Mouse (Mus musculus) liver, embryonic 15.5 days (tissue): Measurements from ENCODE around the gene Kcnk10. TPM values are rescaled to one million over a fixed set of nuclear protein-coding genes. Genes with fewer than 3 reads are reported as not detected.
A peak's percentile ranks its signal among the peaks of the same experiment; 100 is the strongest.

Source experiments
- ATAC-seq: fragments of 200-750 bp; cut with Nextera tagmentation; 2 replicates; pipeline ENCODE4 v1.8.0; 2017; ENCODE audit warnings: moderate number of reproducible peaks, mild to moderate bottlenecking, moderate library complexity; ENCODE audit not compliant: insufficient read depth
- H3K27ac ChIP-seq: fragments of 300-500 bp; sonication (generic); replicated peaks from 2 replicates; pipeline ENCODE4 v1.5.1; 2015; ENCODE audit warnings: mild to moderate bottlenecking, inconsistent platforms
- H3K27me3 ChIP-seq: fragments of 300-500 bp; sonication (generic); 2 replicates; pipeline ENCODE4 v1.6.1; 2015; ENCODE audit warnings: mild to moderate bottlenecking, inconsistent platforms
- H3K36me3 ChIP-seq: fragments of 300-500 bp; sonication (generic); replicated peaks from 2 replicates; pipeline ENCODE4 v1.6.1; 2015; ENCODE audit warnings: moderate library complexity, mild to moderate bottlenecking, inconsistent platforms
- H3K4me1 ChIP-seq: fragments of 300-500 bp; sonication (generic); replicated peaks from 2 replicates; pipeline ENCODE4 v1.6.1; 2015; ENCODE audit warnings: inconsistent platforms
- H3K4me2 ChIP-seq: fragments of 300-500 bp; sonication (generic); 2 replicates; pipeline ENCODE4 v1.6.1; 2015; ENCODE audit warnings: moderate library complexity, mild to moderate bottlenecking, inconsistent platforms
- H3K4me3 ChIP-seq: fragments of 300-500 bp; sonication (generic); replicated peaks from 2 replicates; pipeline ENCODE4 v1.5.1; 2015; ENCODE audit warnings: mild to moderate bottlenecking, inconsistent platforms
- H3K9ac ChIP-seq: fragments of 300-500 bp; sonication (generic); 2 replicates; pipeline ENCODE4 v1.6.1; 2015; ENCODE audit warnings: moderate library complexity, mild to moderate bottlenecking, inconsistent platforms
- H3K9me3 ChIP-seq: fragments of 300-500 bp; sonication (generic); replicated peaks from 2 replicates; pipeline ENCODE4 v1.6.1; 2016; ENCODE audit warnings: inconsistent platforms
- WGBS: fragments of 180-500 bp; shearing (Covaris S2); methylation state at CpG from one replicate; pipeline ENCODE4 v1.1.7; 2015; ENCODE audit warnings: mixed read lengths; ENCODE audit not compliant: insufficient replicate concordance; 5-methylcytosine and 5-hydroxymethylcytosine counted together
- polyA plus RNA-seq: library from polyadenylated mRNA; unstranded; fragments of >200 nt; fragmentation: Nextera tagmentation; extraction: Ambion mirVana; gene quantifications from 2 replicates; pipeline ENCODE4 v1.2.1, GENCODE M21; 2015

Gene Kcnk10
- polyA plus RNA-seq, 1 experiment from 2014 or later: 0.05 TPM

DNA sequence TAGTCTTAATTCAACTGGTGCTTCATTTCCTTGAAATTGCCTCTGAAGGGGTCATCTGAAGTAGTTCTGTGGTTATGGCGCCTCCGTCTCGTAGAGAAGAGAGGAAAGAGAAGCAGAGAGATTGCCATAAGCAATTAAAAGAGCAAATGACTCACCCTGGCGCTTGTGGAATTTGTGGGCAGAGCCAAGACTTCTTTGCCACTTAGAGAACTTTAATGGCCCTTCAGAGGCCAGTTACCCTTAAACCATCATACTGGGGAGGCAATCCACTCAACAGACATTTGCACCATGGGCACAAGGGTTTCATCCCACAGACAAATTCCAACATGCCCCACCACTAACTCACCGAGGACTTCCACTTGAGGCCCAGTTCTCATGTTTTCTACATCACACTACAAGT lies 41.4 kb downstream of the Kcnk10 start:
- no peaks in the 10 kb centered on the region for H3K9me3 ChIP-seq
- H3K27ac ChIP-seq: no peak overlapping the region
- H3K4me1 ChIP-seq: no peaks in the 10 kb centered on the region
- no peak overlapping the region for H3K4me2 ChIP-seq
- H3K4me3 ChIP-seq: no peak overlapping the region
- H3K9ac ChIP-seq: no peak overlapping the region
- no peak for ATAC-seq
- 59% methylated on average over 5 of the region's 5 CpGs for WGBS
- no peaks in the 10 kb centered on the region for H3K36me3 ChIP-seq
- H3K27me3 ChIP-seq: no peaks in the 10 kb centered on the region

DNA sequence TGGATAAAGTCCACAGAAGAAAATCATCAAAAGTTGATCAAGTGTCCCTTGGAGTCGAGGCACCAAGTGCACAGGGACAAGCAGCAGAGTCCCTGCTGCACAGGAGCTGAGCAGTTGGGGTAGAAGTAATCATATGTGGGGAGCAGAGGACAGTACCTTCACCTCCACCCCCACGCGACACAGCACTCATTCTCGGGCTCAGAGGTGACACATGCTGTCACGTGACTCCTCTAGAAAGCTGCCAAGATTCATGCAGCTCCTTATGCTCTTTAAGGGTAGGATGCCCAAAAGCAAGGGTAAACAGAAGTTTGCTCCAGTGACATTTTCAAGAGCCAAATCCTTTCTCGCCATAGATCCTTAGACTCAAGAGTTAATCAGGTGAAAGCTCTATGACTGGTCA lies 42.1 kb downstream of the Kcnk10 start:
- H3K9ac ChIP-seq: no peak overlapping the region
- no peaks in the 10 kb centered on the region for H3K36me3 ChIP-seq
- no peak overlapping the region for H3K4me3 ChIP-seq
- H3K9me3 ChIP-seq: no peaks in the 10 kb centered on the region
- H3K27ac ChIP-seq: no peak overlapping the region
- H3K27me3 ChIP-seq: no peaks in the 10 kb centered on the region
- ATAC-seq: no peak
- H3K4me1 ChIP-seq: no peaks in the 10 kb centered on the region
- H3K4me2 ChIP-seq: no peak overlapping the region
- 66% methylated on average over 6 of the region's 6 CpGs for WGBS

DNA sequence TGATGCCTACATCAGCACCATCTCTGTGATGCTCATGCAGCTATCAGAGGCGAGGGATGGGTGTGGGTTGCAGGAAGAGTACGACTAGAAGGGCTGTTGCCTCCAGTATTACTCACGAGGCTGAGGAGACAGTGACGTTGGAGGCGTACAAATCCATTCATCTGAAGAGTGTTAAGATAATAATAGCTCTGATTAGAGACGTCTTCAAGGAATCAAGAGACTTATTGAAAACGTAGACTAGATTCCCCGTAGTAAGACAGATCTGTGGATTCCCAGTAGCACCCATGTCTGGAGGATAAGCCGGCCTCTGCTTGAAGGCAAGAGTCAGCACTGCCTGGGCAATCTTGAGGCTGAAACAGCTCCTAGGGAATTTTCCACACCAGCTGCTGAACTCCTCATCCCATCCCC lies 42.6 kb downstream of the Kcnk10 start:
- H3K4me1 ChIP-seq: no peaks in the 10 kb centered on the region
- no peaks in the 10 kb centered on the region for H3K9me3 ChIP-seq
- H3K4me3 ChIP-seq: no peak overlapping the region
- no peak overlapping the region for H3K4me2 ChIP-seq
- no peak overlapping the region for H3K27ac ChIP-seq
- no peak for ATAC-seq
- no peaks in the 10 kb centered on the region for H3K36me3 ChIP-seq
- no peak overlapping the region for H3K9ac ChIP-seq
- 68% methylated on average over 9 of the region's 9 CpGs for WGBS
- H3K27me3 ChIP-seq: no peaks in the 10 kb centered on the region

DNA sequence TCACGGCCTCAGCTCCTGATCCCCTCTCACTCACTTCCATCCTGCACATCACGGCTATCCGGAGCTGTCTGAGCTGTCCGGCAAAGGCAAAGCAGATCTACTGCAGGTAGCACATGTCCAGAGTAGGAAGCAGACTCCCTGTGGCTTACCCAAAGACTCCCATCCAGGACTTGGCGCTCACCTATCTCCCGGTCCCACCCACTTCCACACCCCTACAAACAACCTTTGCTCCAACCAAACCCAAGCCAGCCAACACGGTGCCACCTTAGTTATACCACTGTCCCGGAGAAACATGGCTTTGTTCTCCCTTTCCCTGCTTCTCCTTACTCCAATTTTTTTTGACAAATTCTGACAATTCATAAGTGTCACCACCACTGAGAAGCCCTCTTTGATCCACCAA lies 49.5 kb downstream of the Kcnk10 start:
- Histone ChIP-seq H3K27me3 (no peaks in the 10 kb centered on the region), H3K4me2 (no peak overlapping the region), H3K4me3 (no peak overlapping the region), H3K27ac (no peak overlapping the region), H3K9ac (no peak overlapping the region), H3K9me3 (no peaks in the 10 kb centered on the region), H3K36me3 (no peaks in the 10 kb centered on the region), H3K4me1 (no peaks in the 10 kb centered on the region)
- ATAC-seq: no peak
- 62% methylated on average over 8 of the region's 8 CpGs for WGBS

DNA sequence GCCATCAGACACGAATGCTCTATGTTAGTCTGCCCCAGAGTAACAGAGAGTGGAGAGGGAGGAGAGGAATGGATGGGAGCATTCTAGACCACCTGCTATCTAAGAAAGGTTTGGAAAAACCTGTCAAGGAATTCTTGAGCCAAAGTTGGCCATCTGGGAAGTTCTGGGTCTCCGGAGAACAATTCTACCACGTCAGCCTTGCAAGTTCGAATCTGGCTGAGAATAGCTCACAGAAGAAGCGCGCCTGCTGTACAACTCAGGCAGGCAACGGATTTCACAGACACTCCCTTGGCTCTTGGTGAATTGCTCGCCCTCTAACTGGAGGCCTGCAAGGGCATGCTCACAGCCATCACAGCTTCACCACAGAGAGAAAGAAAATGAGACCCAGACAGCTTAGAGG lies 52.7 kb downstream of the Kcnk10 start:
- H3K27ac ChIP-seq: no peak overlapping the region
- no peak for ATAC-seq
- H3K4me1 ChIP-seq: no peaks in the 10 kb centered on the region
- no peak overlapping the region for H3K4me2 ChIP-seq
- H3K27me3 ChIP-seq: no peaks in the 10 kb centered on the region
- no peak overlapping the region for H3K9ac ChIP-seq
- no peaks in the 10 kb centered on the region for H3K36me3 ChIP-seq
- no peak overlapping the region for H3K4me3 ChIP-seq
- H3K9me3 ChIP-seq: no peaks in the 10 kb centered on the region
- 66% methylated on average over 8 of the region's 8 CpGs for WGBS

DNA sequence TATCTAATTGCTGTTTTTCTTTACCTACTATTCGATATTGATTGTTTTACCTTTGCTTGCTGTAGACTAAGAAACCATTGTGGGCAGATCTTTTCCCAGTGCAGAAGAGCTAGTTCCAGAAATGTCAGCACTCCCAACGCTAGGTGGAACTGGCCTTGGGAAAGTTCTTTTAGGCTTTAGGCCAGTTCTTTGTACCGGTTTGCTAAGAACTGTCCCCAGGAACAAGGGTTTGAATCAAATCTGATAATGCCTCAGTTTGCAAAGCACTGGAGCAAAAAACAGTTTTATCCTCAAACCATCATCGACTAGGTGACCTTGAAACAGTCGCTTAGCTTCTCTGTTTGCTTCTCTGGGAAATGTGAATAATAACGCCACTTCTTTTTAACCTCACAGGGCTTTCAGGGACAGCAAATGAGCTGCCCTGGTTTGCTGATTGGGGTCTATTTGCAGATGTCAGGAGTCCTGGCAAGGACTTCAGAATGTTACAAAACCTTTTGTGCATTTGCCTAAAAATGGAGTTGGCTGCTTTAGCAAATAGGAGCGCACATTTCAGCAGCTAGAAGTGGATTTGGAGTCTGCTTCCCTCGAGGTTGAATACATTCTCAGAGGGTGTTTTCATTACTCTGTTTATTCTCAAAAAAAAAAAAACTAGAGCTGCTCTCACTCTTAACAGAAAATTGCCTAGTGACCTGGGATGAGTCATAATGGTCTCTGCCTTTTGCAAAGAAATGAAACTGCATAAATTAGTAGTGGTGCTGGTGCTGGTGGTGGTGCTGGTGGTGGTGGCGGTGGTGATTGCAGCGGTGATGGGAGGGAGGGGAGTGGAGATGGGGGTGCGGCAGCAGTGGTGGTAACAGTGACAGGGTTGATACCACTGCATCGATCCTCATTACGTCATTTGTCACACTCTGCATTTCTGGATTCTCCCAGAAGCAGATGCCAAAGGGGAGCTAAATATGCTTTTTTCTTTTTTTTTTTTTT lies 53.5 kb downstream of the Kcnk10 start:
- Histone ChIP-seq H3K4me1 (no peaks in the 10 kb centered on the region), H3K9me3 (no peaks in the 10 kb centered on the region), H3K4me3 (no peak overlapping the region), H3K27me3 (no peaks in the 10 kb centered on the region), H3K27ac (no peak overlapping the region), H3K9ac (no peak overlapping the region), H3K4me2 (no peak overlapping the region), H3K36me3 (no peaks in the 10 kb centered on the region)
- WGBS: 61% methylated on average over 13 of the region's 13 CpGs
- no peak for ATAC-seq

DNA sequence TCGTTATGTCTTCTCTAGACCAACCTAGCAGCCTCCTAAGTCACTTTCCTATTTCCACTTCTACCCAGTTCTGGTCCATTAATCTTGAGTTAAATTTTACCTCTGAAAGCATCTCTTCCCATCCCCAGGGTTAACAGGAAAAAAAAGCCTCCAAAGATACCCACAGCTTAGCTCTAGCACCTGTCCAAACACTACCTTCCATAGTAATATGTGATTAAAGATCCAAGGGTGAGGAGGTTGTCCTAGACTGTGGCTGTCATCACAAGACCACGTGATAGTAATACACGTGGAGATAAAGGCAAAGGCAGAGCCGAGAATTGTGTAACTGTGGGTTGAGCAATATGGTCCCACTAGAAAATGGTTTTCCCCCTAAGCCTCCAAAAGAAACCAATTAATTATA lies 56.8 kb downstream of the Kcnk10 start:
- no peak for ATAC-seq
- WGBS: 42% methylated on average over 4 of the region's 4 CpGs

DNA sequence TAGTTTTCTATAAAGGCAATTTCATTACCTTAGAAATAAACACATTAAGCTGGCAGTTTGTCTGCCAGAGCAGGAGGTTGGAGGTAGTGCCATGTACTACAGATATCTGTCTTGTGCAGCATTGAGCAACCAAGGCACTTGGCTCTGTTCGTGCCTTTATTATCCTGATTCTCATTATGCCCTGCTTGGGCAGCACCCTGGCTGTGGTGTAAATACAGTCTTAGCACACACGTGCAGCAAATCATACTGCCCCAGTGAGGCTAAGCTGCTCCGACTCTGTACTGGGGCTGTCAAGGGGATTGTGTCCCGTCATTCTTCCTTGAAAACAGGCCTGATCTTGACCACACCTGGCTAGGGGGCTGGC lies 57.6 kb downstream of the Kcnk10 start:
- 63% methylated on average over 4 of the region's 4 CpGs for WGBS
- Histone ChIP-seq H3K9me3 (no peaks in the 10 kb centered on the region), H3K36me3 (no peaks in the 10 kb centered on the region), H3K27ac (no peak overlapping the region), H3K4me1 (no peaks in the 10 kb centered on the region), H3K9ac (no peak overlapping the region), H3K4me2 (no peak overlapping the region), H3K4me3 (no peak overlapping the region), H3K27me3 (no peaks in the 10 kb centered on the region)
- no peak for ATAC-seq

More for the DNA sequence above, 56.8 kb downstream of the Kcnk10 start:
- Histone ChIP-seq H3K27me3 (no peaks in the 10 kb centered on the region), H3K9me3 (no peaks in the 10 kb centered on the region), H3K4me3 (no peak overlapping the region), H3K9ac (no peak overlapping the region), H3K36me3 (no peaks in the 10 kb centered on the region), H3K4me1 (no peaks in the 10 kb centered on the region), H3K4me2 (no peak overlapping the region), H3K27ac (no peak overlapping the region)

DNA sequence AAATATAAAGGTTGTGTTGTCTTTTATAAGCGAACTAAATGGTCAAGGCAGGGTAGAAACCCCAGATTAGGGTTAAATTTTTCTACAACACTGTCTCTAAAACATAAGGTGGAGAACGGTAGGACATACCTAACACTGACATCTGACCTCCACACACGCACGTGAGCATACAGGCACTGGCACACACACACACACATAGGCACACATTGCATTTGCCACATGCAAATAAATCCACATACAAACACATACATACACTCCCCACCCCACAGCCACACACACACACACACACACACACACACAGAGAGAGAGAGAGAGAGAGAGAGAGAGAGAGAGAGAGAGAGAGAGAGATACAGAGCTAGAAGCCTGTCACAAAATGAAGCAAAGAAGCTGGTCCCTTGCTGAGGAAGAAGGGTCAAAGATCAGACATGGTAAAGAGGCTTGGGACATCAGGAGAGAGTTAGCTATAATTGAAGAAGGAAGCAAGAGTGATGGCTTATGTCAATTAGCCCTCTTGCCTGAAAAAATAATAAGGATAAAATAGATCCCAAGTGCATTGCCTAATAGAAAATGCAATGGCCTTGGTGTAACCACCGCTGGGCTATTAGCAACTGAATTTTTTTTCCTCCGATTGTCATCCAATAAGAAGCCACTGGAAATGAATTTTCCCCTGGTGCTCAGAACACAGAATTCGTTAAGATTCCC lies 58.1 kb downstream of the Kcnk10 start:
- no peak overlapping the region for H3K27ac ChIP-seq
- H3K4me3 ChIP-seq: no peak overlapping the region
- no peak overlapping the region for H3K4me2 ChIP-seq
- H3K4me1 ChIP-seq: no peaks in the 10 kb centered on the region
- H3K27me3 ChIP-seq: no peaks in the 10 kb centered on the region
- H3K9me3 ChIP-seq: no peaks in the 10 kb centered on the region
- H3K36me3 ChIP-seq: no peaks in the 10 kb centered on the region
- no peak for ATAC-seq
- no peak overlapping the region for H3K9ac ChIP-seq
- WGBS: 58% methylated on average over 7 of the region's 7 CpGs

DNA sequence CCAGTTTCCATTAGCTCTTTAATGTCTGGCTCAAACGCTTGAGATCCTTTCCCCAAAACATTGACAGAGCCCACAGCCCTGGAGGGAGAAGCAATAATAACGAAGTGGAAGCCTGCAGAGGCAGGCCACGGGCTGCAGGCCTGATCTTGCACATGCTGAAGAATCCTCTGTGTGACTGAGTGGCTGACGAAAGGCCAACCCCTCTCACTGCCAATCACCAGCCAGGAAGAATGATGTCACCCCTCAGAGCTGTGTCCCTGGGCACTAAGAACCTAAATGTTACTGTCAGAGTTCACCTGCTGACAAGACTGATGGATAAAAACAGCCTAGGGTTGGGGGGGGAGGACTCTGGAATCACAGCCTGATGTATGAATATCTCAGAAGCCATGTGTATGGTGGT lies 72.5 kb downstream of the Kcnk10 start:
- 40% methylated on average over 4 of the region's 4 CpGs for WGBS
- Histone ChIP-seq H3K9me3 (no peaks in the 10 kb centered on the region), H3K27me3 (no peaks in the 10 kb centered on the region), H3K4me2 (no peak overlapping the region), H3K4me1 (no peaks in the 10 kb centered on the region), H3K4me3 (no peak overlapping the region), H3K9ac (no peak overlapping the region), H3K27ac (no peak overlapping the region), H3K36me3 (no peaks in the 10 kb centered on the region)
- no peak for ATAC-seq

DNA sequence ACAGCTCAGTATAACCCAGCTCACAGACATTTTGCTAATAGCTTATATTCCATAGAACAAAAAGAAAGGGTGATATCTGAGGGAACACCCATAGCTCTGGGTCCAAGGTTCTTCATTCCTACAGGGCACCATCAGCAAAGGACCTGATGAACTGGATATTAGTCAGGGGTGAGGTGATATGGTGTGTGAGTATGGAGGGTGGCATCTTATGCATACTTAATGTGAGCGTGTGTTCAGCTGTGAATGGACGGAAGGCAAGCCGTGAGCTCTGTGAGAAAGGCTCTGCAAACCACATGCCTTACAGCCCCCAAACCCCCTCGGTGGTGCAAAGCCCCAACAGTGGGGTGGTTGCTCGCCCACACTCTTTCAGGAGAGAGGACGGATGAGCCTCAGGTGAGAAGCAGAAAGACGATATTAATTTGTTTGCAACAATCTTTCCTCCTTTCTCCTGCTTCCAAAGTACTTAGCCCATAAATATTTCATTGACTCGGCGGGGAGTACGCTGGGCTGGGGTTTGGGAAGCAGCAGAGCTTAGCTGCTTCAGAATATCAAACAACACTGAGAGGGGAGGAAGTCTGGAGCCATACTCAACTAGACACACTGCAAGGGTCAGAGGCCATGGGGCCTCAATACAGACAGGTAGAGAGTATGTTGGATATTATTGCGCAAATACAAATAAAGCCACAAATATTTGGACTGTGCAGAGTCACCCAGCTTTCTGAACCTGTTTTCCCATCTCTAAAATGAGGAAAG lies 76.4 kb downstream of the Kcnk10 start:
- peak; percentile 54 for ATAC-seq
- 61% methylated on average over 11 of the region's 11 CpGs for WGBS
- no peaks in the 10 kb centered on the region for H3K27me3 ChIP-seq

More for the DNA sequence above, 76.4 kb downstream of the Kcnk10 start:
- Histone ChIP-seq H3K9ac (no peak overlapping the region), H3K27ac (no peak overlapping the region), H3K4me3 (no peak overlapping the region), H3K36me3 (no peaks in the 10 kb centered on the region), H3K4me1 (no peaks in the 10 kb centered on the region), H3K9me3 (no peaks in the 10 kb centered on the region), H3K4me2 (no peak overlapping the region)
